ENCODE assay signal across 22 mouse cellular contexts in genomic region chr5:28039746-28040655, GRCm38 (mm10). TPM values are rescaled to one million over a fixed set of nuclear protein-coding genes. Genes with fewer than 3 reads are reported as not detected.
DNase-seq lines count a peak whose midpoint lies in the region; ATAC-seq and TF ChIP-seq lines count a peak whose summit lies in the region.
"Had no signal": no experiment of that assay in that cellular context is flagged by ENCODE, and none has a peak within 500 bp of the region (broad histone marks: within the 10 kb centered on the region; RNA-seq: fewer than 3 reads in every experiment).

No protein-coding gene starts in this region.

- peak overlapping the region; percentile 61 for H3K27ac ChIP-seq in heart, adult 2 months
- no peak overlapping the region for H3K27ac ChIP-seq in heart, embryonic 11.5 days (ENCODE audit: low read depth, low read length)
- H3K27ac ChIP-seq: embryonic facial prominence, embryonic 13.5 days; forebrain, embryonic 15.5 days; heart, embryonic 13.5 days; hindbrain, embryonic 15.5 days; layer of hippocampus, adult 2 months; limb, embryonic 13.5 days had no signal

- H3K9me3 ChIP-seq in heart, embryonic 11.5 days (replicated peaks; ENCODE audit: control insufficient read depth, low read length) = 0 out of 2 replicates have a peak, but pooled peaks cover 2% of the 10 kb centered on the region
- H3K9me3 ChIP-seq: forebrain, embryonic 15.5 days; hindbrain, embryonic 15.5 days had no signal

- no peaks in the 10 kb centered on the region for H3K27me3 ChIP-seq in heart, adult 2 months (ENCODE audit: control insufficient read depth, insufficient read depth, low read length)
- H3K27me3 ChIP-seq in heart, embryonic 11.5 days (ENCODE audit: control insufficient read depth, insufficient read depth, low read length) = no peaks in the 10 kb centered on the region
- H3K27me3 ChIP-seq: embryonic facial prominence, embryonic 13.5 days; forebrain, embryonic 15.5 days; heart, embryonic 13.5 days; hindbrain, embryonic 15.5 days; limb, embryonic 13.5 days had no signal

- DNase-seq in heart, adult 2 months = peak in 1 of 2 experiments; percentile 17
- DNase-seq in kidney, adult 9 months = peak; percentile 66
- DNase-seq in kidney, postnatal 4 days = no peak
- DNase-seq in urinary bladder, adult 2 months (ENCODE audit: low spot score) = peak; percentile 4
- DNase-seq in urinary bladder, postnatal 25 days (ENCODE audit: low spot score) = no peak
- DNase-seq in spleen, adult 18-20 months = no peak
- no peak for DNase-seq in cerebellum, adult 8-10 months
- DNase-seq: cerebellum, adult 11 months; cerebellum, postnatal 14 days; gastrocnemius, postnatal 25 days; heart, postnatal 4 days; layer of hippocampus, postnatal 36 days; right cerebral cortex, postnatal 25 days had no signal

- no peak for TF ChIP-seq EP300 in heart, adult 2 months (IDR thresholded peaks at IDR 0.05; ENCODE audit: insufficient read depth, low read depth, low read length)

- no peak overlapping the region for H3K9ac ChIP-seq in heart, adult 2 months (ENCODE audit: low read depth, low read length)
- H3K9ac ChIP-seq in heart, embryonic 11.5 days (ENCODE audit: low read depth, low read length) = no peak overlapping the region
- H3K9ac ChIP-seq: embryonic facial prominence, embryonic 13.5 days; forebrain, embryonic 15.5 days; heart, embryonic 13.5 days; hindbrain, embryonic 15.5 days; limb, embryonic 13.5 days had no signal

- no peaks in the 10 kb centered on the region for H3K79me2 ChIP-seq in heart, adult 2 months (replicated peaks; ENCODE audit: control insufficient read depth, insufficient read depth, low read length)

- H3K4me2 ChIP-seq in heart, embryonic 11.5 days = no peak overlapping the region
- H3K4me2 ChIP-seq: embryonic facial prominence, embryonic 13.5 days; forebrain, embryonic 15.5 days; heart, embryonic 13.5 days; hindbrain, embryonic 15.5 days; limb, embryonic 13.5 days had no signal

- ATAC-seq in heart, embryonic 11.5 days (replicated peaks; ENCODE audit: insufficient number of reproducible peaks, low FRiP score, low TSS enrichment) = no peak
- ATAC-seq: forebrain, embryonic 15.5 days; intestine, embryonic 16.5 days; midbrain, embryonic 16.5 days had no signal

- TF ChIP-seq CTCF in heart, adult 2 months (IDR thresholded peaks at IDR 0.05) = no peak

- 61% methylated on average over 7 of the region's 7 CpGs for WGBS in heart, adult 2 months
- 67% methylated on average over 7 of the region's 7 CpGs for WGBS in heart, embryonic 11.5 days (ENCODE audit: insufficient replicate concordance)

- H3K36me3 ChIP-seq in heart, adult 2 months (ENCODE audit: control insufficient read depth, insufficient read depth, low read length) = peaks cover 9% of the 10 kb centered on the region; the same call in 1 of the 2 replicates
- H3K36me3 ChIP-seq in heart, embryonic 11.5 days (ENCODE audit: control insufficient read depth, insufficient read depth, low read length) = no peaks in the 10 kb centered on the region
- H3K36me3 ChIP-seq: embryonic facial prominence, embryonic 13.5 days; forebrain, embryonic 15.5 days; heart, embryonic 13.5 days; hindbrain, embryonic 15.5 days; limb, embryonic 13.5 days had no signal

- no peak for TF ChIP-seq POLR2A in heart, adult 2 months (IDR thresholded peaks at IDR 0.05; ENCODE audit: insufficient read depth, low read depth, low read length)

- peaks cover 20% of the 10 kb centered on the region for H3K4me1 ChIP-seq in heart, adult 2 months (ENCODE audit: control insufficient read depth, insufficient read depth, low read length)
- H3K4me1 ChIP-seq in heart, embryonic 11.5 days (ENCODE audit: control insufficient read depth, insufficient read depth, low read length) = peaks cover 20% of the 10 kb centered on the region
- H3K4me1 ChIP-seq: hindbrain, embryonic 15.5 days had no signal

- no peak overlapping the region for H3K4me3 ChIP-seq in heart, adult 2 months
- no peak overlapping the region for H3K4me3 ChIP-seq in heart, embryonic 11.5 days (ENCODE audit: low read depth, low read length)
- H3K4me3 ChIP-seq: embryonic facial prominence, embryonic 13.5 days; forebrain, embryonic 15.5 days; heart, embryonic 13.5 days; hindbrain, embryonic 15.5 days; layer of hippocampus, adult 2 months; limb, embryonic 13.5 days had no signal

- intact Hi-C loops in heart, adult 2 months (cut with DNase I) = loop anchor here (2.0 kb wide), 1 partner anchor 31 kb away; the partner anchor contains the start of gene Insig1

RNA-seq across cellular contexts. Expression of gene Insig1, which starts 31.2 kb away (rescaled TPM):
- total RNA-seq in heart, adult 2 months (2021) = 10 to 100 TPM; 17.3 to 17.5 TPM
- 17.3 and 23.7 TPM in 2 replicates for polyA plus RNA-seq in heart, adult 2 months (2012; rRNA removed)
- 34.6 and 37.8 TPM in 2 replicates for polyA plus RNA-seq in heart, embryonic 11.5 days (2014; fragmentation: Nextera tagmentation; extraction: Ambion mirVana)
- polyA plus RNA-seq in urinary bladder, adult 2 months (2012; rRNA removed) = 38.1 and 51.8 TPM in 2 replicates

Comparison
In these comparisons a context has a peak if more than half of its experiments do, and no peak if none do; other contexts are left out.
1. DNase-seq: peak in kidney, adult 9 months (single experiment) and urinary bladder, adult 2 months (single experiment); none in kidney, postnatal 4 days (0 of 2), urinary bladder, postnatal 25 days (single experiment), spleen, adult 18-20 months (0 of 2) and cerebellum, adult 8-10 months (single experiment).